Mouse (Mus musculus): ENCODE data around the gene Gm4969.

DNA sequence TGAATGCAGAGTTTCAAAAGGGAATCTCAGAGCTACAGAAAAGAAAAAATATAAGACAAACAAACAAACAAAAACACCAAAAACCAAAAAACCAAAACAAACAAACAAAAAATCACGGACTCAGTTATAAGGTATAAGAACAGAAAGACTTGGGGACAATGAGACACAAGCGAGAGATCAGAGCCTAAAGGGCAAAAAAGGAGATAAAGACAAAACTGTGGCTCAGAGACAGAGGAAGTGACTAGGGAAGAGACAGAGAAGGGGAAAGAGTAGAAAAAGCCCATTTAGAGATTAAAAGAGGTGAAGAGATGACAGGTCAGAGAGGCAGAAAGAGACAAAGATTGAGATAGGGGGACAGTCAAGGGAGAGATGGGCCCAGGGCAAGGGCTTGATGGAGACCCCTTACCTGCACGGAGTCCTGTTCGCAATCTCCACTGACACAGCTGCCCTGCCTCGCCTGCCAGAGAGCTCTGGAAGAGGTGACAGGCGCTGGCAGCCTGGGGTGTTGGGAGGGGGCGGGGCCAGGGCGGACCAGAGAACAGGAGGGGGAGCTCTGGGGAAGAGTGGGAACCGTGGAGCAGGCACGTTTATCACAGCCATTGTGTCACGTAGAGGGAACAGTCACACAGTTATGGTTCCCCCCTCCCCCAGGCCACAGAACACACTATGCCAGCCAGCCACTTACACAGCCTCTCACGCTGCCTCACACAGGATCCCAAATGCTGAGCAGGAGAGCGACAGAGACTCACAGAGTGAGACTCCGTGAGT is 47.7 kb upstream of the Gm4969 start, which contains the start of gene Gipr:
- TF ChIP-seq CTCF (IDR thresholded peaks at IDR 0.05; ENCODE audit: control insufficient read depth, insufficient read depth, insufficient read length) = no peak
- TF ChIP-seq MYOD1 (IDR thresholded peaks at IDR 0.05; ENCODE audit: control insufficient read depth, insufficient read length, low read depth) = no peak

All from C2C12 (cell line).